Mouse (Mus musculus): ENCODE data around the gene Smcr8. TPM values are rescaled to one million over a fixed set of nuclear protein-coding genes. Genes with fewer than 3 reads are reported as not detected.

The Smcr8 gene
- polyA plus RNA-seq, 1 experiment, result 9.2 TPM

GRCm38 (mm10) chr11:60830433-60831052 lies 53.2 kb downstream of the Smcr8 start, which contains the start of gene Dhrs7b:
Gene Dhrs7b (plus strand): TSS chr11:60830631.
- no peaks in the 10 kb centered on the region for H3K27me3 ChIP-seq (ENCODE audit: control insufficient read depth, insufficient read depth, insufficient read length)
- H3K36me3 ChIP-seq (ENCODE audit: control insufficient read depth, insufficient read depth), result no peaks in the 10 kb centered on the region
- H3K4me3 ChIP-seq (ENCODE audit: insufficient read depth, poor library complexity, severe bottlenecking), result peak within 1 kb of the TSS; percentile 64
- TF ChIP-seq MYOD1 (IDR thresholded peaks at IDR 0.05; ENCODE audit: control insufficient read depth, insufficient read length, low read depth) (no peak), CEBPB (IDR thresholded peaks at IDR 0.05; ENCODE audit: low read depth) (peak; percentile 84), USF1 (IDR thresholded peaks at IDR 0.05; ENCODE audit: low read depth) (peak; percentile 28), MAX (IDR thresholded peaks at IDR 0.05) (no peak), MYOG (IDR thresholded peaks at IDR 0.05; ENCODE audit: control insufficient read depth, extremely low read depth, insufficient read length) (no peak), CTCF (IDR thresholded peaks at IDR 0.05; ENCODE audit: control insufficient read depth, insufficient read depth, insufficient read length) (no peak), FOSL1 (IDR thresholded peaks at IDR 0.05; ENCODE audit: insufficient read depth, low read length, poor library complexity, severe bottlenecking) (no peak)
- H3ac ChIP-seq (ENCODE audit: control insufficient read depth, insufficient read length, low read depth), result peak within 1 kb of the TSS; percentile 90
- H3K79me3 ChIP-seq (ENCODE audit: low read depth), result peaks cover 11% of the 10 kb centered on the region
- H3K79me2 ChIP-seq (ENCODE audit: control insufficient read depth, insufficient read depth), result peaks cover 40% of the 10 kb centered on the region

- TF ChIP-seq MAX (IDR thresholded peaks at IDR 0.05), result no peak
- no peak for TF ChIP-seq CEBPB (IDR thresholded peaks at IDR 0.05; ENCODE audit: low read depth)
These were observed 59.6 kb downstream of the Smcr8 start for GRCm38 (mm10) chr11:60836897-60837296.

More at GRCm38 (mm10) chr11:60836897-60837296, 59.6 kb downstream of the Smcr8 start:
- H3K36me3 ChIP-seq (ENCODE audit: control insufficient read depth, insufficient read depth), result no peaks in the 10 kb centered on the region
- no peaks in the 10 kb centered on the region for H3K27me3 ChIP-seq (ENCODE audit: control insufficient read depth, insufficient read depth, insufficient read length)
- no peak overlapping the region for H3ac ChIP-seq (ENCODE audit: control insufficient read depth, insufficient read length, low read depth)
- peaks cover 64% of the 10 kb centered on the region for H3K79me2 ChIP-seq (ENCODE audit: control insufficient read depth, insufficient read depth)
- peaks cover 15% of the 10 kb centered on the region for H3K79me3 ChIP-seq (ENCODE audit: low read depth)
- H3K4me3 ChIP-seq (ENCODE audit: insufficient read depth, poor library complexity, severe bottlenecking), result no peak overlapping the region

Small RNA genes within 50 kb of the gene (microRNA-seq; reads per million reads assigned to microRNA genes)
- gene Mir5100 (ENCODE audit: borderline microRNAs expressed), result 3.2 reads per million, percentile 46 among the genes with 10 or more reads in this experiment

Other genes with a start within 250 kb of the Smcr8 start
- 20.1 TPM for gene Alkbh5, start 241.1 kb upstream of the Smcr8 start, polyA plus RNA-seq (2012; fragmentation: generic; extraction: Trizol)
- gene Llgl1, start 77.8 kb upstream of the Smcr8 start, polyA plus RNA-seq (2012; fragmentation: generic; extraction: Trizol), result 46.8 TPM
- gene Flii, start 50.3 kb upstream of the Smcr8 start, polyA plus RNA-seq (2012; fragmentation: generic; extraction: Trizol), result 139 TPM
- gene Mief2, start 49.1 kb upstream of the Smcr8 start, polyA plus RNA-seq (2012; fragmentation: generic; extraction: Trizol), result 14.0 TPM
- gene Top3a, start 159 bp upstream of the Smcr8 start, polyA plus RNA-seq (2012; fragmentation: generic; extraction: Trizol), result 8.4 TPM
- gene Shmt1, start 34.2 kb downstream of the Smcr8 start, polyA plus RNA-seq (2012; fragmentation: generic; extraction: Trizol), result 28.7 TPM
- 46.4 TPM for gene Dhrs7b, start 53.1 kb downstream of the Smcr8 start, polyA plus RNA-seq (2012; fragmentation: generic; extraction: Trizol)
- 61.5 TPM for gene Tmem11, start 101.7 kb downstream of the Smcr8 start, polyA plus RNA-seq (2012; fragmentation: generic; extraction: Trizol)
- 8.4 TPM for gene Natd1, start 137.2 kb downstream of the Smcr8 start, polyA plus RNA-seq (2012; fragmentation: generic; extraction: Trizol)
- 183 TPM for gene Map2k3, start 154.5 kb downstream of the Smcr8 start, polyA plus RNA-seq (2012; fragmentation: generic; extraction: Trizol)
- gene Kcnj12, start 245.0 kb downstream of the Smcr8 start, polyA plus RNA-seq (2012; fragmentation: generic; extraction: Trizol), result 0.62 TPM

Measured in C2C12 (cell line).